Comparison of ENCODE assay signal across 23 mouse cellular contexts in genomic region chr2:44541726-44542125, GRCm38 (mm10).
A peak's percentile ranks its signal among the peaks of the same experiment; 100 is the strongest.
DNase-seq lines count a peak whose midpoint lies in the region; ATAC-seq and TF ChIP-seq lines count a peak whose summit lies in the region.
"Had no signal": no experiment of that assay in that cellular context is flagged by ENCODE, and none has a peak within 500 bp of the region (broad histone marks: within the 10 kb centered on the region; RNA-seq: fewer than 3 reads in every experiment).

No protein-coding gene starts in this region.

- H3K9ac ChIP-seq in lung, embryonic 14.5 days: no peak overlapping the region
- H3K9ac ChIP-seq in lung, postnatal 0 days (replicated peaks; ENCODE audit: low read depth): no peak overlapping the region
- H3K9ac ChIP-seq: forebrain, postnatal 0 days; heart, embryonic 12.5 days; heart, embryonic 15.5 days; hindbrain, embryonic 14.5 days had no signal

- TF ChIP-seq POLR2A in lung, adult 2 months (IDR thresholded peaks at IDR 0.05; ENCODE audit: borderline replicate concordance, extremely low read depth, low read depth, low read length): no peak

- 68% methylated on average over 6 of the region's 6 CpGs for WGBS in lung, embryonic 14.5 days
- 83% methylated on average over 6 of the region's 6 CpGs for WGBS in lung, adult 2 months
- 69% methylated on average over 6 of the region's 6 CpGs for WGBS in lung, postnatal 0 days

- TF ChIP-seq CTCF in lung, embryonic 14.5 days (IDR thresholded peaks at IDR 0.05; ENCODE audit: low read depth): no peak
- TF ChIP-seq CTCF in lung, adult 2 months (IDR thresholded peaks at IDR 0.05; ENCODE audit: insufficient read depth, low read length): no peak
- TF ChIP-seq CTCF in lung, postnatal 0 days (IDR thresholded peaks at IDR 0.05): no peak

- peak; percentile 70 for DNase-seq in lung, embryonic 14.5 days
- no peak for DNase-seq in lung, adult 2 months
- DNase-seq in lung, postnatal 0 days (ENCODE audit: low spot score): peak; percentile 70
- no peak for DNase-seq in lung, adult 18-20 months
- peak; percentile 40 for DNase-seq in lung, postnatal 36 days
- DNase-seq in layer of hippocampus, postnatal 36 days: no peak
- DNase-seq: adrenal gland, adult 2 months; adrenal gland, postnatal 14 days; cerebellum, adult 11-12 months; cerebellum, adult 8-10 months; cerebellum, postnatal 14 days; forebrain, postnatal 0 days; gastrocnemius, adult 2 months; gastrocnemius, postnatal 14 days; heart, adult 18-20 months; heart, postnatal 10 days; heart, postnatal 4 days had no signal

- TF ChIP-seq EP300 in lung, postnatal 0 days (IDR thresholded peaks at IDR 0.05): no peak

- no peaks in the 10 kb centered on the region for H3K4me1 ChIP-seq in lung, embryonic 14.5 days (ENCODE audit: insufficient read depth)
- no peaks in the 10 kb centered on the region for H3K4me1 ChIP-seq in lung, adult 2 months (ENCODE audit: control insufficient read depth, insufficient read depth, low read length)
- H3K4me1 ChIP-seq in lung, postnatal 0 days (ENCODE audit: insufficient read depth, low read depth, low read length): no peaks in the 10 kb centered on the region
- H3K4me1 ChIP-seq: heart, embryonic 12.5 days; heart, embryonic 15.5 days had no signal

- no peaks in the 10 kb centered on the region for H3K9me3 ChIP-seq in lung, embryonic 14.5 days (ENCODE audit: low read depth, low read length)
- no peaks in the 10 kb centered on the region for H3K9me3 ChIP-seq in lung, postnatal 0 days (ENCODE audit: low read length)
- H3K9me3 ChIP-seq: heart, embryonic 12.5 days; heart, embryonic 15.5 days had no signal

- H3K36me3 ChIP-seq in lung, embryonic 14.5 days (ENCODE audit: insufficient read depth): no peaks in the 10 kb centered on the region
- no peaks in the 10 kb centered on the region for H3K36me3 ChIP-seq in lung, postnatal 0 days (ENCODE audit: insufficient read depth, low read length)
- H3K36me3 ChIP-seq: heart, embryonic 12.5 days; heart, embryonic 15.5 days had no signal

- no peak overlapping the region for H3K4me2 ChIP-seq in lung, embryonic 14.5 days
- no peak overlapping the region for H3K4me2 ChIP-seq in lung, postnatal 0 days (replicated peaks; ENCODE audit: low read depth, low read length)
- H3K4me2 ChIP-seq: heart, embryonic 12.5 days; heart, embryonic 15.5 days; hindbrain, embryonic 14.5 days had no signal

- no peaks in the 10 kb centered on the region for H3K27me3 ChIP-seq in lung, embryonic 14.5 days (ENCODE audit: insufficient read depth, low read length)
- H3K27me3 ChIP-seq in lung, postnatal 0 days (replicated peaks; ENCODE audit: insufficient read depth, low read length): no peaks in the 10 kb centered on the region
- H3K27me3 ChIP-seq: heart, embryonic 12.5 days; heart, embryonic 15.5 days had no signal

- ATAC-seq in lung, embryonic 14.5 days (ENCODE audit: insufficient read depth): peak; percentile 49
- peak; percentile 54; the same call in 1 of the 2 replicates for ATAC-seq in lung, postnatal 0 days
- ATAC-seq: CD4-positive, CD25-positive, alpha-beta regulatory T cell, adult 4 months; forebrain, embryonic 14.5 days; forebrain, postnatal 0 days; hindbrain, postnatal 0 days had no signal

- no peak overlapping the region for H3K4me3 ChIP-seq in lung, embryonic 14.5 days (ENCODE audit: low read depth, low read length)
- H3K4me3 ChIP-seq in lung, adult 2 months (replicated peaks; ENCODE audit: extremely low read depth, low read depth, low read length): no peak overlapping the region
- H3K4me3 ChIP-seq in lung, postnatal 0 days (ENCODE audit: low read depth, low read length): no peak overlapping the region
- H3K4me3 ChIP-seq: gastrocnemius, adult 2 months; heart, embryonic 12.5 days; heart, embryonic 15.5 days had no signal

- peak overlapping the region; percentile 48 for H3K27ac ChIP-seq in lung, embryonic 14.5 days (ENCODE audit: low read depth)
- H3K27ac ChIP-seq in lung, postnatal 0 days (ENCODE audit: low read length): no peak overlapping the region
- H3K27ac ChIP-seq: gastrocnemius, adult 2 months; heart, embryonic 15.5 days; hindbrain, embryonic 14.5 days; hindbrain, postnatal 0 days had no signal

Comparison
In these comparisons a context has a peak if more than half of its experiments do, and no peak if none do; other contexts are left out.
1. DNase-seq: peak in lung, embryonic 14.5 days (single experiment), lung, postnatal 0 days (single experiment) and lung, postnatal 36 days (single experiment); none in lung, adult 2 months (single experiment), lung, adult 18-20 months (0 of 2) and layer of hippocampus, postnatal 36 days (0 of 2).